ENCODE assay signal across 24 mouse cellular contexts in genomic region chr8:11517366-11518055, GRCm38 (mm10). TPM values are rescaled to one million over a fixed set of nuclear protein-coding genes. Genes with fewer than 3 reads are reported as not detected.
DNase-seq lines count a peak whose midpoint lies in the region; ATAC-seq lines count a peak whose summit lies in the region.
"Had no signal": no experiment of that assay in that cellular context is flagged by ENCODE, and none has a peak within 500 bp of the region (broad histone marks: within the 10 kb centered on the region; RNA-seq: fewer than 3 reads in every experiment).

No protein-coding gene starts in this region.

- no peaks in the 10 kb centered on the region for H3K27me3 ChIP-seq in heart, embryonic 11.5 days (ENCODE audit: control insufficient read depth, insufficient read depth, low read length)
- H3K27me3 ChIP-seq in lung, embryonic 15.5 days: no peaks in the 10 kb centered on the region
- H3K27me3 ChIP-seq in forebrain, embryonic 11.5 days (ENCODE audit: control insufficient read depth, insufficient read depth, low read length): no peaks in the 10 kb centered on the region
- H3K27me3 ChIP-seq: heart, embryonic 15.5 days; hindbrain, embryonic 15.5 days; liver, embryonic 12.5 days had no signal

- no peak for ATAC-seq in heart, embryonic 11.5 days (replicated peaks; ENCODE audit: insufficient number of reproducible peaks, low FRiP score, low TSS enrichment)
- peak; percentile 89 for ATAC-seq in granulocyte monocyte progenitor cell, adult 5-6 weeks (replicated peaks; ENCODE audit: poor library complexity, severe bottlenecking)
- no peak for ATAC-seq in lung, embryonic 15.5 days (ENCODE audit: borderline replicate concordance, extremely low read depth, low FRiP score, low TSS enrichment)
- no peak for ATAC-seq in forebrain, embryonic 11.5 days (replicated peaks; ENCODE audit: low FRiP score)
- ATAC-seq: CD4-positive, CD25-positive, alpha-beta regulatory T cell, adult 4 months; forebrain, postnatal 0 days; liver, embryonic 12.5 days had no signal

- no peak overlapping the region for H3K4me3 ChIP-seq in heart, embryonic 11.5 days (ENCODE audit: low read depth, low read length)
- H3K4me3 ChIP-seq in lung, embryonic 15.5 days: no peak overlapping the region
- H3K4me3 ChIP-seq in forebrain, embryonic 11.5 days (ENCODE audit: low read depth, low read length): no peak overlapping the region
- H3K4me3 ChIP-seq: embryonic facial prominence, embryonic 10.5 days; heart, embryonic 15.5 days; hindbrain, embryonic 15.5 days; liver, embryonic 12.5 days had no signal

- no peaks in the 10 kb centered on the region for H3K9me3 ChIP-seq in heart, embryonic 11.5 days (replicated peaks; ENCODE audit: control insufficient read depth, low read length)
- H3K9me3 ChIP-seq in lung, embryonic 15.5 days: no peaks in the 10 kb centered on the region
- no peaks in the 10 kb centered on the region for H3K9me3 ChIP-seq in forebrain, embryonic 11.5 days (ENCODE audit: control insufficient read depth, low read length)
- H3K9me3 ChIP-seq: embryonic facial prominence, embryonic 10.5 days; heart, embryonic 15.5 days; hindbrain, embryonic 15.5 days; liver, embryonic 12.5 days had no signal

- WGBS in heart, embryonic 11.5 days (ENCODE audit: insufficient replicate concordance): 80% methylated on average over 16 of the region's 16 CpGs
- 65% methylated on average over 16 of the region's 16 CpGs for WGBS in lung, embryonic 15.5 days
- 90% methylated on average over 16 of the region's 16 CpGs for whole genome bisulfite sequencing in forebrain, embryonic 11.5 days

- peaks cover 2% of the 10 kb centered on the region; the same call in 1 of the 2 replicates for H3K4me1 ChIP-seq in heart, embryonic 11.5 days (ENCODE audit: control insufficient read depth, insufficient read depth, low read length)
- no peaks in the 10 kb centered on the region for H3K4me1 ChIP-seq in lung, embryonic 15.5 days
- H3K4me1 ChIP-seq in forebrain, embryonic 11.5 days (replicated peaks; ENCODE audit: control insufficient read depth, insufficient read depth, low read length): no peaks in the 10 kb centered on the region
- H3K4me1 ChIP-seq: embryonic facial prominence, embryonic 10.5 days; heart, embryonic 15.5 days; hindbrain, embryonic 15.5 days had no signal

- H3K36me3 ChIP-seq in heart, embryonic 11.5 days (ENCODE audit: control insufficient read depth, insufficient read depth, low read length): peaks cover 13% of the 10 kb centered on the region
- H3K36me3 ChIP-seq in lung, embryonic 15.5 days: peaks cover 53% of the 10 kb centered on the region
- no peaks in the 10 kb centered on the region; the same call in 1 of the 2 replicates for H3K36me3 ChIP-seq in forebrain, embryonic 11.5 days (ENCODE audit: control insufficient read depth, insufficient read depth, low read length)

- no peak overlapping the region for H3K27ac ChIP-seq in heart, embryonic 11.5 days (ENCODE audit: low read depth, low read length)
- H3K27ac ChIP-seq in lung, embryonic 15.5 days: peak overlapping the region; percentile 22; the same call in 1 of the 2 replicates
- no peak overlapping the region for H3K27ac ChIP-seq in forebrain, embryonic 11.5 days (ENCODE audit: low read depth, low read length)
- H3K27ac ChIP-seq: embryonic facial prominence, embryonic 10.5 days; heart, embryonic 15.5 days; hindbrain, embryonic 15.5 days; liver, embryonic 12.5 days; macrophage had no signal

- no peak for DNase-seq in heart, adult 9 months (ENCODE audit: low spot score in 2 of 2)
- DNase-seq in lung, postnatal 36 days: peak; percentile 79
- DNase-seq in embryo, embryonic 9.5 days (ENCODE audit: extremely low spot score): no peak
- no peak for DNase-seq in gastrocnemius, adult 18-20 months (ENCODE audit: low spot score)
- DNase-seq in forebrain, embryonic 11.5 days (ENCODE audit: low spot score): no peak
- DNase-seq: adrenal gland, postnatal 25 days; cerebellum, adult 8-10 months; forebrain, postnatal 0 days; heart, postnatal 36 days; kidney, adult 8-10 months; kidney, postnatal 25 days; thymus, adult 2 months; thymus, postnatal 4 days had no signal

- H3K4me2 ChIP-seq in heart, embryonic 11.5 days: no peak overlapping the region
- no peak overlapping the region for H3K4me2 ChIP-seq in lung, embryonic 15.5 days
- H3K4me2 ChIP-seq in forebrain, embryonic 11.5 days (ENCODE audit: low read depth, low read length, severe bottlenecking): no peak overlapping the region
- H3K4me2 ChIP-seq: heart, embryonic 15.5 days; hindbrain, embryonic 15.5 days; liver, embryonic 12.5 days; midbrain, embryonic 11.5 days had no signal

- 0 out of 2 replicates have a peak overlapping the region, but pooled peaks have one; percentile 22 for H3K9ac ChIP-seq in heart, embryonic 11.5 days (ENCODE audit: low read depth, low read length)
- H3K9ac ChIP-seq in lung, embryonic 15.5 days: no peak overlapping the region
- no peak overlapping the region for H3K9ac ChIP-seq in forebrain, embryonic 11.5 days (ENCODE audit: low read length)
- H3K9ac ChIP-seq: forebrain, postnatal 0 days; heart, embryonic 15.5 days; hindbrain, embryonic 15.5 days; liver, embryonic 12.5 days had no signal

RNA-seq across cellular contexts. Expression of gene Naxd, which starts 20.2 kb away (rescaled TPM):
- polyA plus RNA-seq in heart, embryonic 11.5 days (2014; fragmentation: Nextera tagmentation; extraction: Ambion mirVana): 72.0 and 75.8 TPM in 2 replicates
- total RNA-seq in granulocyte monocyte progenitor cell, adult 5-6 weeks (2014; fragmentation: Nextera tagmentation): 69.3 and 72.1 TPM in 2 replicates
- total RNA-seq in granulocyte monocyte progenitor cell, adult 5-6 weeks (2017): 58.3 and 70.2 TPM in 2 replicates
- 141 and 157 TPM in 2 replicates for polyA plus RNA-seq in lung, embryonic 15.5 days (2015; fragmentation: Nextera tagmentation; extraction: Ambion mirVana)
- total RNA-seq in gastrocnemius, adult 18-20 months (2021): 10 to 100 TPM; 25.4 to 26.0 TPM
- 99.2 and 110 TPM in 2 replicates for polyA plus RNA-seq in forebrain, embryonic 11.5 days (2014; fragmentation: Nextera tagmentation; extraction: Ambion mirVana)

RNA-seq across cellular contexts. Expression of gene Cars2, which starts 33.1 kb away (rescaled TPM):
- polyA plus RNA-seq in heart, embryonic 11.5 days (2014; fragmentation: Nextera tagmentation; extraction: Ambion mirVana): 22.9 and 25.7 TPM in 2 replicates
- total RNA-seq in granulocyte monocyte progenitor cell, adult 5-6 weeks (2014; fragmentation: Nextera tagmentation): 51.9 and 58.5 TPM in 2 replicates
- 38.4 and 39.0 TPM in 2 replicates for total RNA-seq in granulocyte monocyte progenitor cell, adult 5-6 weeks (2017)
- polyA plus RNA-seq in lung, embryonic 15.5 days (2015; fragmentation: Nextera tagmentation; extraction: Ambion mirVana): 23.5 and 24.3 TPM in 2 replicates
- total RNA-seq in gastrocnemius, adult 18-20 months (2021): 10 to 100 TPM; 13.6 to 15.4 TPM
- polyA plus RNA-seq in forebrain, embryonic 11.5 days (2014; fragmentation: Nextera tagmentation; extraction: Ambion mirVana): 19.9 and 21.6 TPM in 2 replicates

RNA-seq across cellular contexts. Expression of gene Ing1, which starts 37.9 kb away (rescaled TPM):
- polyA plus RNA-seq in heart, embryonic 11.5 days (2014; fragmentation: Nextera tagmentation; extraction: Ambion mirVana): 29.3 and 29.8 TPM in 2 replicates
- total RNA-seq in granulocyte monocyte progenitor cell, adult 5-6 weeks (2014; fragmentation: Nextera tagmentation): 33.8 and 43.3 TPM in 2 replicates
- 40.8 and 49.2 TPM in 2 replicates for total RNA-seq in granulocyte monocyte progenitor cell, adult 5-6 weeks (2017)
- 47.4 and 48.1 TPM in 2 replicates for polyA plus RNA-seq in lung, embryonic 15.5 days (2015; fragmentation: Nextera tagmentation; extraction: Ambion mirVana)
- total RNA-seq in gastrocnemius, adult 18-20 months (2021): 10 to 100 TPM; 11.6 to 14.4 TPM
- 42.9 and 46.8 TPM in 2 replicates for polyA plus RNA-seq in forebrain, embryonic 11.5 days (2014; fragmentation: Nextera tagmentation; extraction: Ambion mirVana)

RNA-seq across cellular contexts. Expression of gene Rab20, which starts 39.0 kb away (rescaled TPM):
- polyA plus RNA-seq in heart, embryonic 11.5 days (2014; fragmentation: Nextera tagmentation; extraction: Ambion mirVana): 20.9 and 25.4 TPM in 2 replicates
- total RNA-seq in granulocyte monocyte progenitor cell, adult 5-6 weeks (2014; fragmentation: Nextera tagmentation): 3.5 and 4.6 TPM in 2 replicates
- 0.69 and 4.8 TPM in 2 replicates for total RNA-seq in granulocyte monocyte progenitor cell, adult 5-6 weeks (2017)
- polyA plus RNA-seq in lung, embryonic 15.5 days (2015; fragmentation: Nextera tagmentation; extraction: Ambion mirVana): 13.2 and 14.7 TPM in 2 replicates
- 1 to 10 TPM; 2.5 to 4.6 TPM for total RNA-seq in gastrocnemius, adult 18-20 months (2021)
- 0.53 and 0.75 TPM in 2 replicates for polyA plus RNA-seq in forebrain, embryonic 11.5 days (2014; fragmentation: Nextera tagmentation; extraction: Ambion mirVana)
- polyA plus RNA-seq: neural tube, embryonic 14.5 days had no signal
